ENCODE assay signal across 8 mouse cellular contexts in the genomic region with DNA sequence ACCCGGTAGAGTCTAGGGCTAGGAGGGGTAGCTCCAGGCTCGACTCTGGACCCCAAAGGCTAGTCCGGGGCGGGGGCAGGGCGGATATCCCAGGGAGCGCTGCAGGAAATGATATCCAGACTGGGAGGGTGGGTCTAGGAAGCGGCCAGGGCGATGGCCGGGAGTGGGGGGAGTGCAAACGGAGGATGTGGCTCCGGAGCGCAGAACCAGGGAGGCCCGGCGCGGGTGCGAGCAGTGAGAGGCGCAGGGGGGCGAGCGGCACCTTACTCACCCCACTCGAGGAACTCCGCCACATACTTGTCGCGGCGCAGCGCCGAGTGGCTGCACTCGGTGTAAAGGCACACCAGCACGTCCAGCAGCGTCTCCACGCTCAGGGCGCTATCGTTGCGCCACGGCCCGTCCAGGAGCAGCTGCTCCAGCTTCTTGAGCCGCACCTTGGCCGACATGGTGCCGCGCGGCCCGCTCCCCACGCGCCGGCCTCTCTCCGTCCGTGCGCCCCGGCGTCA. TPM values are rescaled to one million over a fixed set of nuclear protein-coding genes. Genes with fewer than 3 reads are reported as not detected.
DNase-seq lines count a peak whose midpoint lies in the region; ATAC-seq lines count a peak whose summit lies in the region.

No protein-coding gene starts in this region.

- under 1% methylated on average over 49 of the region's 49 CpGs for WGBS in heart, embryonic 15.5 days

- H3K4me2 ChIP-seq in heart, embryonic 15.5 days: peak overlapping the region; percentile 89

- H3K27me3 ChIP-seq in heart, embryonic 15.5 days: 0 out of 2 replicates have a peak, but pooled peaks cover 2% of the 10 kb centered on the region

- no peaks in the 10 kb centered on the region for H3K36me3 ChIP-seq in heart, embryonic 15.5 days

- peak overlapping the region; percentile 95 for H3K4me3 ChIP-seq in heart, embryonic 15.5 days

- peak; percentile 11; the same call in 1 of the 2 replicates for ATAC-seq in frontal cortex, adult (ENCODE audit: low TSS enrichment)
- peak; percentile 26; the same call in 1 of the 2 replicates for ATAC-seq in erythroblast, adult 5-6 weeks (replicated peaks; ENCODE audit: low FRiP score, poor library complexity, severe bottlenecking)
- ATAC-seq in heart, embryonic 15.5 days (replicated peaks; ENCODE audit: insufficient number of reproducible peaks, insufficient read depth, low FRiP score, low read depth): peak; percentile 32

- H3K9me3 ChIP-seq in heart, embryonic 15.5 days (replicated peaks): no peaks in the 10 kb centered on the region

- DNase-seq in frontal cortex, postnatal 36 days (ENCODE audit: low spot score in 2 of 2): no peak
- peak; percentile 78 for DNase-seq in adrenal gland, postnatal 10 days
- peak; percentile 84 for DNase-seq in kidney, postnatal 14 days
- peak; percentile 75 for DNase-seq in lung, postnatal 14 days
- DNase-seq in right cerebral cortex, postnatal 4 days: peak; percentile 55

- peak overlapping the region; percentile 97 for H3K9ac ChIP-seq in heart, embryonic 15.5 days

- peak overlapping the region; percentile 97 for H3K27ac ChIP-seq in heart, embryonic 15.5 days

- H3K4me1 ChIP-seq in heart, embryonic 15.5 days (replicated peaks): peaks cover 41% of the 10 kb centered on the region

RNA-seq across cellular contexts. Expression of gene Cdc42bpb, which starts 0.6 kb away (rescaled TPM):
- total RNA-seq in adrenal gland, postnatal 10 days (2021): 100 to 1,000 TPM; 103 to 118 TPM
- total RNA-seq in erythroblast, adult 5-6 weeks (2015; ENCODE audit: low replicate concordance): 0.58 and 10.9 TPM in 2 replicates
- 1.8 and 2.6 TPM in 2 replicates for total RNA-seq in erythroblast, adult 5-6 weeks (2017; ENCODE audit: low replicate concordance)
- polyA plus RNA-seq in heart, embryonic 15.5 days (2015; fragmentation: Nextera tagmentation; extraction: Ambion mirVana): 20.1 and 26.7 TPM in 2 replicates

RNA-seq across cellular contexts. Expression of gene Lbhd2, which starts 29.7 kb away (rescaled TPM):
- total RNA-seq in adrenal gland, postnatal 10 days (2021): under 1 TPM in 1 of 2 experiments, not detected in 1; 0.48 TPM
- not detected in 2 replicates for total RNA-seq in erythroblast, adult 5-6 weeks (2015; ENCODE audit: low replicate concordance)
- total RNA-seq in erythroblast, adult 5-6 weeks (2017; ENCODE audit: low replicate concordance): not detected in 2 replicates
- polyA plus RNA-seq in heart, embryonic 15.5 days (2015; fragmentation: Nextera tagmentation; extraction: Ambion mirVana): 0.45 and 1.6 TPM in 2 replicates

RNA-seq across cellular contexts. Expression of gene Exoc3l4, which starts 39.9 kb away (rescaled TPM):
- total RNA-seq in adrenal gland, postnatal 10 days (2021): 1 to 10 TPM; 5.1 to 6.7 TPM
- total RNA-seq in erythroblast, adult 5-6 weeks (2015; ENCODE audit: low replicate concordance): not detected in 2 replicates
- total RNA-seq in erythroblast, adult 5-6 weeks (2017; ENCODE audit: low replicate concordance): not detected in 2 replicates
- 8.0 and 15.1 TPM in 2 replicates for polyA plus RNA-seq in heart, embryonic 15.5 days (2015; fragmentation: Nextera tagmentation; extraction: Ambion mirVana)

Comparison
In these comparisons a context has a peak if more than half of its experiments do, and no peak if none do; other contexts are left out.
1. DNase-seq: peak in adrenal gland, postnatal 10 days (single experiment), kidney, postnatal 14 days (single experiment), lung, postnatal 14 days (single experiment) and right cerebral cortex, postnatal 4 days (single experiment); none in frontal cortex, postnatal 36 days (0 of 2).
2. RNA of gene Cdc42bpb, which starts 0.6 kb away (total RNA-seq): 103 to 118 TPM in adrenal gland, postnatal 10 days; 0.58 to 10.9 TPM in erythroblast, adult 5-6 weeks; every median in the first group is over 4 times any median in the second.
3. RNA of gene Exoc3l4, which starts 39.9 kb away (total RNA-seq): 5.1 to 6.7 TPM in adrenal gland, postnatal 10 days; not detected in erythroblast, adult 5-6 weeks; every median in the first group is over 4 times any median in the second.
4. Peak in every context shown above with its lines, with median percentiles within 50 percentile points of each other: ATAC-seq.